Mouse (Mus musculus) fat pad, adult 2 months (tissue): Measurements from ENCODE around the gene Dmwd.

Source experiments
- DNase-seq: peaks from one replicate; pipeline ENCODE4 v3.0.0-alpha.2; 2011; ENCODE audit warnings: low read depth, low spot score; ENCODE audit errors: extremely low read depth

Gene Dmwd

DNA sequence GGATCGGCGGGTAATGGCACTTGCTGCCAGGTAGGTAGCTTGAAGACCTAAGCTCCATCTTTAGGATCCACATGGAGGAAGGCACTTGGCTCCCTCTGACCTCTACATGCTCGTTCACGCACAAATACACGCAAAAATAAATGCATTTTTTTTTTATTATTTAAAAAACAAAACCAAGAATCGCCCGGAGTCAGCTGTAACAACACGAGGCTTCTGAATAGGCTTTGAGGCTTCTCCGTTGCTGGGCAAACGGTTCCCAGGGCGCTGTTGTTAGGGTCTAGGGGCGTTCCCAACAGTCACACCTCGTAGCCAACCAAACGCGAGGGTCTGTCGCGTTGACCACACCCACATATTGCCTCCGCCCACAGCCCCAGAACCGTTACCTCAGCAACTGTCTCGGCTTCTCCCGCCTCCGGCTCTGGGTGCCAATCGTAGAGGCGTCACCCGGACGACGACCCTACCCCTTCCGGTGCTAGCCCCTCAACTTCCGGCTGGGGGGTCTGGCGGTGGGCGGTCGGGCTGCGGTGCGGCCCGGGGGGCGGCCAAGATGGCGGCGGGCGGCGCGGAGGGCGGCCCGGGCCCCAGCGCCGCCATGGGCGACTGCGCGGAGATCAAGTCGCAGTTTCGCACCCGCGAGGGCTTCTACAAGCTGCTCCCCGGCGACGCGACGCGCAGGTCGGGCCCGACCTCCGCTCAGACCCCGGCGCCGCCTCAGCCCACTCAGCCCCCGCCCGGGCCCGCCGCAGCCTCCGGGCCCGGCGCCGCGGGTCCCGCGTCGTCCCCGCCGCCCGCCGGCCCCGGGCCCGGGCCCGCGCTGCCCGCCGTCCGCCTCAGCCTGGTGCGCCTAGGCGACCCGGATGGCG is at the start of gene Dmwd:
TSS of gene Dmwd (plus strand) at position 505 of the 863 bp plus-strand sequence.
- no peak for DNase-seq

DNA sequence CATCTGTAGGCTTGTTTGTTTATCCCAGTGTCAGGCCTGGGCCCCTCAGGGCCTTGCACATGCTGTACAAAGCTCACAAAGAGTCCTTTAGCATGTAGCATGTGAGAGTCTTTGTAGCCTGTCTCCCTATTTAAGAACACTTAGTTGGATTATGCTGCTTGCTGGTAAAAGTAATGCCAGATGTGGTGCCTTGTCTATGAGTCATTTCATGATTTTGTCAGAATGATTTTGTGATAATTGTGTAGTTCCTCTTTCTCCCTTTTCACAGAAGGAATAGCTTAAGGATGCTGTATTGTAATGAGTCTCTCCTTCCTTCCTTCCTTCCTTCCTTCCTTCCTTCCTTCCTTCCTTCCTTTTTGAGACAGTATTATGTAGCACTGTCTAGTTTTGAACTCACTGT is 48.0 kb upstream of the Dmwd start:
- DNase-seq = no peak

DNA sequence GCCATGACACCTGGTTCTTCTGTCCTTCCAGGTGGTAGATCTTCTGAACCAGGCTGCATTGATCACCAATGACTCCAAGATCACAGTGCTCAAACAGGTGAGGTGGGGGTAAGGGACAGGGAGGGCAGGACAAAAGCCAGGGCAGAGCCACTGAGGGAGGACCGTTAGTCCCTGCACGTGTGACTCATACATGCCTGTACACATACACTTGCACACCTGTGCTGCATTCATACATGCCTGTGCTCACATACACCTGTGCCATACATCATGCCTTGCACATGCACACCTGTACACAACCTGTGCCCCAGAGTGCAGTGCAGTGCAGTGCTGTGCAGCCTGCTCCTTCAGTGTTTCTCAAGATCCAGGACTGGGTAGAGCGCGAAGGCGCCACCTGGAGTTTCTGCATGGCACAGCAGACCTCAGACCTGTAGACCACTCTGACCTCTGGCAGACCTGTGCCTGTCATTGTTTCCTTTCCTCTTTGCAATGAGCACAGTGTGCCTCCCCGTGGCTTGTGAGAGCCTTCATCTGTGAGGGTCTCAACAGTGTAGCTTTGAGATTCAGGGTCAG is 46.9 kb upstream of the Dmwd start:
- DNase-seq = no peak

DNA sequence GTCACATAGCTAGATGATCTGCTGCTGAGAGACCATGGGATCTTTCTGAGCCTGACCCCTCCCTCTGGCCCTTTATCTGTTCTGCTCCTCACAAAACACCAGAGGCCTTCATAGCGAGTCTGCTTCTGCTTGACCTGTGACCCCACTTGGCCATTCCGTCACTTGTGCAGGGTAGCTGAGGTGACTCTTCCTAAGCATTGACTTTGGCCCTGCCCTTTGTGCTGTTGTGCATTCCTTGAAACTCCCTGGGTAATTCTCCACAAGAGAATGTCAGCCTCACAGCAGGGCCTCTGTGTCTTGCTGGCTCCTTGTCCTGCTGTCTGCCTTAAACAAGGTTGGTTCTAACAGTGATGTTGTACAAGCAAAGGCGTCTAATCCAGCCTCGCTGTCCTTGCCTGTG is 44.4 kb upstream of the Dmwd start:
- DNase-seq = no peak

DNA sequence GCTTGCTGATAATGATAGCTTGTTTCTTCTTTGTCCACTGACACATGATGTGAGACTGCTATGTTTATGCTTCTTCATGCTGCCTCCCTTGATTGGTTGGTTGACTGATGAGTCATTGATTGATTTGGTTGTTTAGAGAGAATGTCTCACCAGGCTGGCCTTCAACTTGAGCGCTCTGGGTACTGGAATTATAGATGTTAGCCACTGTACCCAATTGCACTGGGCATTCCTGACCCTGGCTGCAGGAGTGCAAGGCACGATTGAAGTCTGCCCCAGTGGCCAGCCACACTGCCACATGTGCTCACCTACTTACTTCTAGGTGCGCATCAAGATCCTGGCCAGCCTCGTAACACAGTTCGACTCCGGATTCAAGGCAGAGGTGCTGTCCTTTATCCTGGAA is 31.4 kb upstream of the Dmwd start:
- DNase-seq = no peak

DNA sequence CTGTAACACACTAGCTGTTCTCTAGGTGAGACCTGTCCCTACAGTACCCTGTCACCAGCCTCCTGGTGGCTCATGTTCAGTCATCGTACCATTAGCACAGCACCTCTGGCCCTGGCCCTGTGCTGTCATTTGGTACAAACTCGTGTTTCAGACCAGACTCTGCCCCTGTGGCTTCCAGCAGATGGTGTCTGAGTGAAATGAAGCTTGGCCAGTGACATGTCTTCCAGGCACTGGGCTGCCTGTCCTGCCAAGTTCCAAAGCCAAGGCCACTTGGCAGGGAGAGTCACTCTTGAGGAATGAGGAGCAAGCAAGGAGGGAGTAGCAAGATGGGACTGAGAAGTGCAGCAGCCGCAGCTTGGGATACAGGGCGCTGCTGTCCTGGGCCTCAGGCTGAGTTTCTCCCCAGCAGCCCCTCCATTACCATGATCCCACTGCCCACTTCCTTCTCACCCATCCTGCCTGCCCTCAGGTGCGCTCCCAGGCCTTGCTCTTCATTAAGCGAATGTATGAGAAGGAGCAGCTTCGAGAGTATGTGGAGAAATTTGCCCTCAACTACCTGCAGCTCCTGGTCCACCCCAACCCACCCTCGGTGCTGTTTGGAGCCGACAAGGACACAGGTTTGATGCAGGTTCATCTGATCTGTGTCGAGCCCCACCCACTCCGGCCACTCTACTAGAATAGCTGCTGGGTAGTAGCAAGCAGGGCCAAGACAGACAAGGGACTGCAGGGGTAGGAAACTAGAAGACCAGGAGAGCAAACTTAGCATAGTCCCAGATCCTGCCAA is 29.5 kb upstream of the Dmwd start:
- peak; percentile 31 for DNase-seq

DNA sequence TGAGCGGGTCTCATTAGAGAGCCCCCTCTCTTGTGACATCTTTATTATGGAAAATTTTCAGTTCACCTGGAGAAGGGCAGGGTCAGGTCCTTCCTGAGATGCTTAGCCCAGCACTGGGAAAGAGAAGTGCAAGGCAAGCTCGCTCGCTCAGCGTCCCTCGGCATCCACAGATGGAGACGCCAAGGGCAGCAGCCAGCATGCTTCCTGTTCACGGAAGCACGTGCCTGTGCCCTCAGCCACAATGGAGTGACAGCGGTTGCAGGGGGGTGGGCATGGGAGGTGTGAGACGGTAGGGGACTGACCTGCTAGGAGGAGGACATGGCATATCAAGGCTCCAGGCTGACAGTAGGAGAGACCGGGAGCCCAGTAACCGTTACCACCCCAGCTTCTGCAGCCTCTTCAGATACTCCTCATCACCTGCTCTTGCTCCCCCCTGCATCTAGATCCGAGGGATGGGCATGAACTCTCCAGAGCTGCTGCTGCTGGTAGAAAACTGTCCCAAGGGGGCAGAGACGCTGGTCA is 28.0 kb upstream of the Dmwd start:
- no peak for DNase-seq

DNA sequence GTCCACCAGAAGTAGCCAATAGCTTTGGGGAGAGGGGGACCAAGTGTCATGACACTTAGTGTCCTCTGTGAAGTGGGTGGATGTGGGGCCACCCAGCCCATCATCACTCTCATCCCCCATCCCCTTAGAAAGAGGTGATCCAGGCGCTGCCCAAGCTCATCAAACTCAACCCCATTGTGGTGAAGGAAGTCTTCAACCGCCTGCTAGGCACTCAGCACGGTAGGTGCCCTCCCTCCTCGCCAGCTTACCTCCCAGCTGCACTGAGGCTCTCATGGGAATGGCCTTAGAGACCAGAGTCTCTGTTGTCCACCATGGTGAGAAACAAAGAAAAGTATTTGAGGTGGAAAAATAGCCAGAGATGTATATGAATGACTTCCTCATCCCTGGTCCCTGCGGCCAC is 26.8 kb upstream of the Dmwd start:
- no peak for DNase-seq

DNA sequence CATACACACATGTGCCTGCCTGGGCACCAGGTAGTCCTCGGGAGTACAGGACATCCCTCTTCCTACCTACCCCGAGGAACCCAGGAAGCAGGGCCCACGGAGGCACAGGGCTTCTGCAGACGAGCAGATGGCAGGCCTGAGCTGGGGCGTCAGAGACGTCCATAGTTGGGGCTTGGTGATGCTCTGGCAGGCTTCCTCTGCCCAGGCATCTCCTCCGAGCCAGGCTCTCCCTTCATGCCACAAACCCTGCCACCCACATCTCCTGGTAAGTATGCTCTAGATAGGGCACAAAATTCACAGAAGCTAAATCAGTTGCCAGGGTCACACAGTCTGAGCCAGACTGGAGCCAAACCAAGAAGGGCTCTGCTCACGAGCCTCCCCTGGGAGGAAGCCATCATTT is 25.9 kb upstream of the Dmwd start:
- DNase-seq = no peak

DNA sequence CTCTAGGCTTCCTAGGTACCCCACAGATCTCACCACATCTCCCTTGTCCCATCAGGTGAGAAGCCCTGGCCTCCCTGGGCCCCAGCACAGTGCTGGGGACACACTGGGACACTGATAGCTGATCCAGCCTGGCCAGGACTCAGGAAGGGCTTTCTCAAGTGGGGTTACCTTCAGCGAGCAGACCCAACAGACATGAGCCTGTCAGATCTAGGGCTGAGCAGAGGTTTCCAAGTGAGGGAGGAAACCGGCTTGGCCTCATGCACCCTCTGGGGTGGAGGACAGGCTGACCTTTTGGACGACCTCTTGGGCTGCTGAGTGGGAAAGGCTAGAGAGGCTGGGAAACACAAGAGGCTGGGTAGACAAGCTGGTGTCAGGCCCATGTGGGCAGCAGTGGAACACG is 24.9 kb upstream of the Dmwd start:
- DNase-seq = no peak

DNA sequence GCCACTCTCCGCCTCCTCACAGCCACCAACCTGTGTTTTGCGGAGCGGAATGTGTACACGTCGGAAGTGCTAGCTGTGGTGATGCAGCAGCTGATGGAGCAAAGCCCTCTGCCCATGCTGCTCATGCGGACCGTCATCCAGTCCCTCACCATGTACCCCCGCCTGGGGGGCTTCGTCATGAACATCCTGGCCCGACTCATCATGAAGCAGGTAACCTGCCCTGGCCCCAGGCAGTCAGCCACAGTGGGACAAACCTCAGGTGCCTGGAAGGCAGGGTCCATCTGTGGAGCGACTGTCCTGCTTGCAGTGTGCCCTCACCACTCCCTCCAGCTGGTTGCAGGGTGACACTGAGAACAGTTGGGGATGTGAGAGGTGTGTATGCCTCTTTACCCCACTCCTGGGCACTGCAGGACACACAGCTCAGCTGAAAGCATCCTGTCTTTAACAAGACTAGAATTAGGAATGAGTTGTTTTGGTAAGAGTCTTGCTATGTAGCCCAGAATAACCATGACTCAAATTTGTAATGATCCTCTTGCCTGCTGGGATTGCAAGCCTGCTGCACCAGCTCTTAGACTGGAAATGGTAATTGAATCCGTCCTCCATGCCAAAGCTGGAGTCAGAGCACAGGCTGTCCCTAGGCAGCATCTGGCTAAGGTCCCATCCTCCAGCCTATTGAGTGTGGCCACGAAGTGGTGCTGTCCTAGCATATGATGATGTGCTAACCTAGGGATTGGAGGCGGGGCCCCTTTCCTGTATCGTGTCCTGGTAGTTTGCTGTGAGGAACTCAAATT is 23.5 kb upstream of the Dmwd start:
- no peak for DNase-seq

DNA sequence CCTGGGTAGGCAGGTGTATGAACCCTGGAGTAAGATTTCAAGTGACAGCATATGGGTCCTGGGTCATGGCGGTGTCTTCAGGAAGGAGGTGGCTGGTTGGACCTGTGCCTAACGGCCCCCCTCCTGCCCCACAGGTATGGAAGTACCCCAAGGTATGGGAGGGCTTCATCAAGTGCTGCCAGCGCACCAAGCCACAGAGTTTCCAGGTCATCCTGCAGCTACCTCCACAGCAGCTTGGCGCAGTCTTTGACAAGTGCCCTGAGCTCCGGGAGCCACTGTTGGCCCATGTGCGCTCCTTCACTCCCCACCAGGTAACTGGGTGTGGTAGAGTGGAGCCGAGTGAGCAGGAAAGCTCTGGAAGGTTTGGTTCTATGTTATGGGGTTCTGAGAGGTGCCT is 22.9 kb upstream of the Dmwd start:
- DNase-seq = no peak

DNA sequence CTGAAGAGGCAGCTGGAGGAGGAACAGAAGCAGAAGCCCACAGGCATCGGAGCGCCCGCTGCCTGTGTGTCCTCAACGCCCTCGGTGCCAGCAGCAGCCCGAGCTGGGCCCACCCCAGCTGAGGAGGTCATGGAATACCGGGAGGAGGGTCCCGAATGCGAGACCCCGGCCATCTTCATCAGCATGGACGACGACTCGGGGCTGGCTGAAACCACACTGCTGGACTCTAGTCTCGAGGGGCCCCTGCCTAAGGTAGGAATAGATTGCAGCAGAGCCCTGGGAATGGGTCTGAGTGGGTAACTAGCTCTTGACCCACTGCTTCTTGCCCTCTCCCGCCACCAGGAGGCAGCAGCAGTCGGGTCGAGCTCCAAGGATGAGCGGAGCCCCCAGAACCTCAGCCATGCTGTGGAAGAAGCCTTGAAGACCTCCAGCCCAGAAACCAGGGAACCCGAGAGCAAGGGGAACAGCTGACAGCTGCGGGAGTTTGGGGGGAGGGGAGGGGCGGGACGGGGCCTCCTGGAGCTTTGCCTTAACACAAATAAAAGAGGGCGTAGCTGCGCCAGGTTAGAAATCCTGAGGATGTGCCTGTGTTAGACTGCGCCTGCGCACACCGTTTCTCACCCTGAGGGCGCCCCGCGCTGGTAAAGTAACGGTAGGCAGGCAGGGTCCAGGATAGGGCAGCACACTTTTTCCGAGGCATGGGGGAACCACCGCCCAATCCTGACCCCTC is 21.8 kb upstream of the Dmwd start, which contains the start of gene Rsph6a:
TSS of gene Rsph6a (plus strand) at position 644 of the 730 bp plus-strand sequence.
- no peak for DNase-seq

DNA sequence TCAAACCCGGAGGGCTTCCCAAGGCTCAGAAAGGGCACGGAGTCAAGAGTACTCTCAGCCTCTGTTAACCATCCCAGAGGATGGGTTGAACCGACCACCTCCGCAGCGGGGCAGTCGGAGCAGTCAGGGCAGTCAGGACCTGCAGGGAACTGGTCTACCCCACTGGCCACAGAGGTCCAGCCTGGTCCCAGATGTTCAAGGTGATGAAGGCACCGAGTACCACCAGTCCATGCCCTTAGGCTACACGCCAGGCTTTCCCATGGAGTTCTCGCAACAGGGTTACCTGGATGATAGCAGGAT is 21.3 kb upstream of the Dmwd start:
- DNase-seq = no peak

DNA sequence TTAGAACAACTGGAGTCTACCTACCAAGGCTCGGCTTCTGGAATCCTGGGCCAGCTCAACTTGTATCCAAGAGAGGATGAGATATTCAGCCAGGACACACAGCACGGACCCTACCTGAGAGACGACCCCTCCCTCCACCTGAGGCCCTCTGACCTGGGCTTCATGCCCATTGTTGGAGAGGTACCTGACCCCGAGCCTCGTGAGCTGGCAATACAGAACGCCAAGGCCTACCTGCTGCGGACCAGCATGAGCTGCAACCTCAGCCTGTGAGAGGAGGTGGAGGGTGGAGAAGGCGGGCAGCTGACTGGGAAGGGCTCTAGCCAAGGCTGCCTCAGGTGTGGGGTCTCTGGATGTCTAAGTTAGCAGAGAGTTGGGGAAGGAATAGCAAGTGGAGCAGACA is 20.9 kb upstream of the Dmwd start:
- no peak for DNase-seq

DNA sequence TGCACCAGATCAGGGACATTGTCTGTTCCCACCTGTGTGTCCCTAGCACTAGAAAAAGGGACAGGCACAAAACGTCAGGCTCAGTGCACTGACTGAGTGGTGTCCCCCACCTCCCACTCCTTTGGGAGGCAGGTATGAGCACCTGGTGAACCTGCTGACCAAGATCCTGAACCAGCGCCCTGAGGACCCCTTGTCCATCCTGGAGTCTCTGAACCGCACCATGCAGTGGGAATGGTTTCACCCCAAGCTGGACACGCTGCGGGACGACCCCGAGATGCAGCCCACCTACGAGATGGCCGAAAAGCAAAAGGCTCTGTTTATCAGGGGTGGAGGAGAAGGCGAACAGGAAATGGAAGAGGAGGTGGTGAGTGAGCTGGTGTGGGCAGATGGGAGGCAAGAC is 18.6 kb upstream of the Dmwd start:
- DNase-seq = no peak

DNA sequence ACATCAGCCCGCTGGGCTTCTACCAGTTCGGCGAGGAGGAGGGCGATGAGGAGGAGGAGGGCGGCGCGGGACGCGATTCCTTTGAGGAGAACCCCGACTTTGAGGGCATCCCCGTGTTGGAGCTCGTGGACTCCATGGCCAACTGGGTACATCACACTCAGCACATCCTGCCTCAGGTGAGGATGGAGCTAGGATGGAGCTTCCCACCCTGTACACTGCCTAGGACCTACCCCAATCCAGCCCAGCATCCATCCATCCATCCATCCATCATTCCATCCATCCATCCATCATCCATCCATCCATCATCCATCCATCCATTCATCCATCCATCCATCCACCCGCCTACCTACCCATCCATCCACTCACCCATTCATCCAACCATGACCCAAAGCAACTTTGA is 10.1 kb upstream of the Dmwd start:
- DNase-seq = no peak

DNA sequence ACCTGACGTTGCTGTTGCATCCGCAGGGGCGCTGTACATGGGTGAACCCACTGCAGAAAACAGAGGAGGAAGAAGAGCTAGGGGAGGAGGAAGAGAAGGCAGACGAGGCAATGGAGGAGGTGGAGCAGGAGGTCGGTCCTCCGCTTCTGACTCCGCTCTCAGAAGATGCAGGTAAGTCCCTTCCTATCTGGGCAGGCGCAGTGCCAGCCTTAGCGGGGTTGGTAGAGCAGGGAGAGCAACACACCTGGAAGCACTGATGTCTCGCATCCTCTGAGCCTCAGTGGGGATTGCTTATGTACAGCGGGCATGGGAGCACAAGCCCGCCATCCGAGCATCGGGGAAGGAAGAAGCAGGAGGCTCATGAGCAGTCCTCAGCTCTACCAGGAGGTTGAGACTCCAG is 9.0 kb upstream of the Dmwd start:
- no peak for DNase-seq

DNA sequence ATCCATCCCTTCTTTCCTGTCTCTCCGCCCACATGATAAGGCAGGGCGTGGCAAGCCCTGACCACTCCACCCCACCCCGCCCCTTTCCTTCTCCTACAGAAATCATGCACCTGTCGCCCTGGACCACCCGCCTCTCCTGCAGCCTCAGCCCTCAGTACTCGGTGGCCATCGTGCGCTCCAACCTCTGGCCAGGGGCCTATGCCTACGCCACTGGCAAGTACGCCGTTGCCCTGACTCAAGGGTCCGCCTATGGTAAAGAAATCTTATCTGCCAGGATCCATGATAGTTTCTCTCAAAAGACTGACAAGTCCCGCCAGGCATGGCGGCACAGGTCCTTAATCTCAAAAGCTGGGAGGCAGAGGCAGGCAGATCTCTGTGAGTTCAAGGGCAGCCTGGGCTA is 8.1 kb upstream of the Dmwd start:
- DNase-seq = no peak

DNA sequence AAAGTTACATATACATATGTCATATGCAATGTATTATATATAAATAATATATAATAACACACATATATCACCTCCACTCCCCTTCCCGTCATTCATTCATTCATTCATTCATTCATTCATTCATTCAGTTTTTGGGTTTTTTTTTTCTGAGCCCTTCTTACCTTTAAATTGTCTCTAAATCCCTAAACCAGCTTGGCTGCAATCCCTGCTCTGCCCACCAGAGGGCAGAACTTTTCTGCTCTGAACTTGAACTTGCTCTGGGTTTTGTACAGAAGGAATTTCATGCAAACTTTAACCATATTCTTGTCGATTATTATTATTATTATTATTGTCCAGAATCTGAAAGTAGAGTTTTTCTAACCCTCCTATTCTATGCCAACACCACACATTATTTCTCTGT is 7.3 kb upstream of the Dmwd start:
- DNase-seq = no peak

DNA sequence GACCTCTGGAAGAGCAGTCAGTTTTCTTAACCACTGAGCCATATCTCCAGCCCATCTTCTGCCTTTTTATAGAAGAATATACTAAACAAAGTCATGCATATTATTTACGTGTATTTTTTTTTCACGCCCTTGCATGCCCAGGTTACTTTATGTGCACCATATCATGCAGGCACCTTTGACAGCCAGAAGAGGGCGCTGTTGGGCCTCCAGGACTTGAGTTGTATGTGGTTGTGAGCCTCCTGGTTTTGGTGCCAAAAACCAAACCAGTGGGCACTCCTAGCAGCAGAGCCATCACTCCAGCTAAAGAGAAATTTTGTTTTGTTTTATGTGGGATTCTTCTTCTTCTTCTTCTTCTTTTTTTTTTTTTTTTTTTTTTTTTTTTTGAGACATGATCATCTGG is 6.5 kb upstream of the Dmwd start:
- no peak for DNase-seq
